Mouse (Mus musculus) stomach, embryonic 16.5 days (tissue): ENCODE measurements around the gene Syap1. TPM values are rescaled to one million over a fixed set of nuclear protein-coding genes. Genes with fewer than 3 reads are reported as not detected.
"Not testable (repeated sequence)": the region's sequence is repeated elsewhere in the genome, so short reads cannot be mapped to it uniquely, and the experiment has no call there.

Experiments
- ATAC-seq: fragments of 200-750 bp; cut with Nextera tagmentation; 2 replicates; pipeline ENCODE4 v1.8.0; 2017; ENCODE audit warnings: moderate number of reproducible peaks, moderate TSS enrichment; ENCODE audit not compliant: insufficient read depth, low FRiP score
- H3K27ac ChIP-seq: fragments of 300-500 bp; sonication (generic); 2 replicates; pipeline ENCODE4 v1.5.1; 2014; ENCODE audit warnings: low read length
- H3K27me3 ChIP-seq: fragments of 300-500 bp; sonication (generic); 2 replicates; pipeline ENCODE4 v1.6.1; 2014; ENCODE audit warnings: low read length, control low read depth, mixed read lengths; ENCODE audit not compliant: control insufficient read depth, insufficient read depth
- H3K36me3 ChIP-seq: fragments of 300-500 bp; sonication (generic); 2 replicates; pipeline ENCODE4 v1.6.1; 2014; ENCODE audit warnings: low read length; ENCODE audit not compliant: control insufficient read depth, insufficient read depth
- H3K4me1 ChIP-seq: fragments of 300-500 bp; sonication (generic); 2 replicates; pipeline ENCODE4 v1.6.1; 2014; ENCODE audit warnings: low read length, control low read depth, mixed read lengths; ENCODE audit not compliant: control insufficient read depth, insufficient read depth
- H3K4me2 ChIP-seq: fragments of 300-500 bp; sonication (generic); 2 replicates; pipeline ENCODE4 v1.6.1; 2014; ENCODE audit warnings: low read depth, low read length, mixed read lengths
- H3K4me3 ChIP-seq: fragments of 300-500 bp; sonication (generic); replicated peaks from 2 replicates; pipeline ENCODE4 v1.5.1; 2014; ENCODE audit warnings: mild to moderate bottlenecking, low read length
- H3K9ac ChIP-seq: fragments of 300-500 bp; sonication (generic); 2 replicates; pipeline ENCODE4 v1.6.1; 2014; ENCODE audit warnings: low read length
- H3K9me3 ChIP-seq: fragments of 300-500 bp; sonication (generic); replicated peaks from 2 replicates; pipeline ENCODE4 v1.6.1; 2016; ENCODE audit warnings: low read length, control low read depth; ENCODE audit not compliant: control insufficient read depth
- WGBS: fragments of 180-500 bp; shearing (Covaris S2); extraction: QIAGEN DNeasy Blood & Tissue Kit; methylation state at CpG from one replicate; pipeline ENCODE4 v1.1.7; 2014; 5-methylcytosine and 5-hydroxymethylcytosine counted together
- polyA plus RNA-seq: library from polyadenylated mRNA; unstranded; fragments of >200 nt; fragmentation: Nextera tagmentation; extraction: Ambion mirVana; gene quantifications from 2 replicates; pipeline ENCODE4 v1.2.1, GENCODE M21; 2015

The Syap1 gene
- polyA plus RNA-seq, 1 experiment from 2014 or later, result 39.4 TPM

DNA sequence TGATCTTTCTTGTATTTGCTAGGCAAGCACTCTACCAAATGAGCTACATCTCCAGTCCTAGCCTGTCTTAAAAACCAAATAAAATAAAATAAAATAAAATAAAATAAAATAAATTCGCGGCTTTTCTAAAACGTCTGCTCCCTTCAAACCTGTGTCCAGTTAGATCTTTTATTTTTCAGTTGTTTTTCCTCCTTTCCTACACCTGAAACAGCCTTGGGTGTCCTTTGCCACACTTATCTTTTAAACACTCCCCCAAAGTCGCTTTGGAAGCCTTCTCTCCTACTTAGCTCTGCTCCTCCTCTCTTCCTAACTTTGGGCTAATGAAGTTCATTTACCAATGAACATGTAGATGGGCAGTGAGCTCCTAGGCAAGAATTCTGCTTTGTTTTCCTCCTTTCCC lies 12.7 kb upstream of the Syap1 start, which contains the start of gene Ctps2:
Gene Ctps2 (plus strand): TSS at position 301 of the 400 bp plus-strand sequence.
- 29% methylated on average over 4 of the region's 4 CpGs for WGBS
- no peak for ATAC-seq
- no peaks in the 10 kb centered on the region for H3K9me3 ChIP-seq

DNA sequence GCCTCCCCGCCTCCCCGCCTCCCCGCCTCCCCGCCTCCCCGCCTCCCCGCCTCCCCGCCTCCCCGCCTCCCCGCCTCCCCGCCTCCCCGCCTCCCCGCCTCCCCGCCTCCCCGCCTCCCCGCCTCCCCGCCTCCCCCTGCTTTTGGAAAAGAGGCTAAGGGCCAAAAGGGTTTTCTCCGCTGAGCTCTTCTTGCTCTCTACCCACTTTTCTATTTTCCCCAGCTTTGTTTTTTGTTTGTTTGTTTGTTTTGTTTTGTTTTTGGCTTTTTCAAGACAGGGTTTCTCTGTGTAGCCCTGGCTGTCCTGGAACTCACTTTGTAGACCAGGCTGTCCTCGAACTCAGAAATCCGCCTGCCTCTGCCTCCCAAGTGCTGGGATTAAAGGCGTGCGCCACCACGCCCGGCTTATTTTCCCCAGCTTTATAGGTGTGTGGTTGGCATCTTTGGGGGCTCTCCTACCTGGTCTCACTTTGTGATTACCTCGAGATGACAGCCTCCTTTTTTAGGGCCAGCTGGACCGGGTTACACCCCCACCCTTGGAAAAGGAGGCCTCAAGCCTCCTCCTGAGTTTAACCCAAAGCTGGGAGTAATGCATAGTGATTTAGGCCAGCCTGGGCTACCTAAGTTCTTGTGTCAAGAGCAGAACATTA lies 452 bp upstream of the Syap1 start:
- H3K36me3 ChIP-seq, H3K4me3 ChIP-seq, H3K27ac ChIP-seq, H3K4me1 ChIP-seq, H3K9me3 ChIP-seq, H3K4me2 ChIP-seq, H3K27me3 ChIP-seq, ATAC-seq, H3K9ac ChIP-seq: not testable (repeated sequence)
- 72% methylated on average over 10 of the region's 25 CpGs for WGBS

More for the DNA sequence above, 12.7 kb upstream of the Syap1 start, which contains the start of gene Ctps2:
- peak within 1 kb of the TSS; percentile 64 for H3K4me3 ChIP-seq
- H3K27ac ChIP-seq, result peak within 1 kb of the TSS; percentile 88
- no peaks in the 10 kb centered on the region; the same call in 1 of the 2 replicates for H3K27me3 ChIP-seq
- H3K4me1 ChIP-seq, result no peaks in the 10 kb centered on the region
- H3K9ac ChIP-seq, result peak within 1 kb of the TSS; percentile 78
- H3K36me3 ChIP-seq, result no peaks in the 10 kb centered on the region
- peak within 1 kb of the TSS; percentile 52 for H3K4me2 ChIP-seq

DNA sequence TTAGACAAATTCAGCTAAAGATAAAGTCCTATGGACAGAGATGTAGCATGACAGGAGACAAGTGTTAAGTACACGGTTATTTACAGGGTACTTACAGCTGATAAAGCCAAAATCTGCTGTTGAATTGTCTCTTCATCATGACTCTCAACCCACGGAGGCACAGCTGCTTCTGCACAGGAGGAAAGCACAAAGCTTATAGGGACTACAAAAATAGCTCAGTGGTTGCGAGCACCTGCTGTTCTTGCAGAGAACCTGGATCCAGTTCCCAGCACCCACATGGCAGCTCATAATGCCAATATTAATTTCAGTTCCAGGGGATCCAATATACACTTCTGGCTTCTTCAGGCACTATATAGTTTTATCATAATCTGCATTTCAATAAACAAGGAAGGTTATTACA lies 10.0 kb downstream of the Syap1 start:
- Histone ChIP-seq H3K4me3 (no peak overlapping the region), H3K4me2 (no peak overlapping the region), H3K36me3 (no peaks in the 10 kb centered on the region), H3K9ac (no peak overlapping the region), H3K27ac (no peak overlapping the region), H3K9me3 (no peaks in the 10 kb centered on the region), H3K4me1 (no peaks in the 10 kb centered on the region), H3K27me3 (no peaks in the 10 kb centered on the region)
- WGBS, result 86% methylated on average over 3 of the region's 3 CpGs
- ATAC-seq, result no peak

DNA sequence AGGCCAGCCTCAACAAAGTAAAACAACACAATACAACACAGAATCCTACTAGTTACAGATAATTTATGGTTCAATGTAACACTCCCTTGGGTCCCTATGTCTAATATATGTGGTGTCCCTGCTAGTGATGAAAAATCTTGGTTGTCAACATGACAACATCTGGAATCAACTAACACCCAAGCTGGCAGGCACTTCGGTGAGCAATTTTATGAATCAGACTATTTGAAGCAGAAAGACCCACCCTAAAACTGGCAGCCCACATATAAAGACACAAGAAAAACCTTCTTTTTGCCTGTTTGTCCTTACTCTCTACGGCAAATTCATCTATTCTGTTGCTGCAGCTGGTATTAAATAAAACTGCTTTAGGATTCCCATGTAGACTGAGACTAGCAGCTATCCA lies 14.5 kb downstream of the Syap1 start:
- H3K36me3 ChIP-seq, result no peaks in the 10 kb centered on the region
- H3K4me3 ChIP-seq, result no peak overlapping the region
- H3K4me2 ChIP-seq, result no peak overlapping the region
- H3K27me3 ChIP-seq, result no peaks in the 10 kb centered on the region
- no peaks in the 10 kb centered on the region for H3K4me1 ChIP-seq
- H3K9me3 ChIP-seq, result no peaks in the 10 kb centered on the region
- H3K27ac ChIP-seq, result no peak overlapping the region
- 100% methylated on average over 2 of the region's 2 CpGs for WGBS
- ATAC-seq, result no peak
- H3K9ac ChIP-seq, result no peak overlapping the region

DNA sequence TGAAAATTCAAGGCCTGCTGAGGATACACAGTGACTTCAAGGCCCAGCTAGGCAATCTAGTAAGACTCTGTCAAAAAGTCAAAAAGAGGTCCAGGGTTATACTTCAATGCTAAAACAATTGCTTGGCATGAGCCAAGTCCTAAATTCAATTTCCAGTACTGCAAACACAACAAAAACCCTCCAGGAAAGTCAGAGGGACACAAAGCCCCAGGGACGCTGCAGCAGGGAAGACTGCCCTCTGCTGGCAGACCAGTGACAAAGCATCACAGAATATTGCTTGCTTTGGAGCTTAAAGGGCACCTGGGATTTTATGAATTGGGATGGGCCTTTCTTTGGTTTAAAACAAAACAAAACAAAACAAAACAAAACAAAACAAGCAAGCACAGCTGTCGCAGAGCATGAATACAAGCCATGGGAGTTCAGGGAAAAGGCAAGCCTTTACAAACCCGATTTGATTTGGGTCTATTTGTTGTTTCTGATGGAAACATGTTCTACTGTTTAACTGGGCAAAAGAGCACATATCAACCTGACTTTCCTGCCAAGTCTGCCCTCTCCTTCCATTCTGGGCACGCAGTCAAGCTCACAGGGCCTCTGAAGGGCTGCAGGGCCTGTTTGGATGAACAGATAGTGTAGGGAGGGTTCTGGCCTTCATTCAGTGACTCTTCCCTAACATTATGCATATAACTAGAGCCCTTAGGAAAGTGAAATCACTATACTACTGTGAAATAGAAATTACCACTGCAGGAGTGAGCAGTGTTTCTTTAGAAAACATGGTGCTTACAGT lies 16.3 kb downstream of the Syap1 start:
- Histone ChIP-seq H3K9ac (no peak overlapping the region), H3K9me3 (no peaks in the 10 kb centered on the region), H3K27ac (no peak overlapping the region), H3K36me3 (no peaks in the 10 kb centered on the region), H3K4me3 (no peak overlapping the region), H3K27me3 (no peaks in the 10 kb centered on the region), H3K4me2 (no peak overlapping the region), H3K4me1 (no peaks in the 10 kb centered on the region)
- WGBS, result 40% methylated on average over 4 of the region's 4 CpGs
- no peak for ATAC-seq

DNA sequence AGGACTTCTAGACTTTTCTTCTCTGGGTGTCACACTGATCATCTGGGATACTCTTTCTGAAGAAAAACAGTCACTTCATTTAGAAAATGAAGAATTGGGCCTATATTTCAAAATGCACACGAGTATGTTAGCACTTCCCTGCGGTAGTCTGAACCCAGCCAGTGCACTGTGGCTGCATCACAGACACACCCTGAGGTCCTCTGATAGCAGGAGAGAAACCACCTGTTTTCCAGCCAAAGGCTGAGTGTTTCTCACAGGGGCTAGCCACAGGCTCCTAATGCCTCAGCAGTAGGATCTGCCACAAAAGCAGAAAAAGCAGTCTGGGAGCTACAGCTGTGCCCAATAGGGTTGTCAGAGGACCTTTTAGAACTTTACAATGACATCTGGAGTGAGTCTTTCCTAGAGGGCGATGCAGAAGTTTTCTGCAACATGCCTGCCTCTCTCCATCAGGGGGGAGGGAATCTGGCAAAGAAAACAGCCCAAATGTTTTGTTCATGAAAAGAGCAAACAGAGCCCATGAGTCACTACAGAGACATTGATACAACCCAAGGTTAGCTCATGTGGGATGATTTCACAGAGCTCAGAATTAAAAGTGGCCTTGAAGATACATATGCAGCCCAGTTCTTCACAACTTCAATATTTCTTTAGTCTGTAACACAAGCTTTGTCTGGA lies 19.8 kb downstream of the Syap1 start:
- H3K9ac ChIP-seq, result no peak overlapping the region
- no peaks in the 10 kb centered on the region for H3K27me3 ChIP-seq
- 71% methylated on average over 3 of the region's 3 CpGs for WGBS
- no peak overlapping the region for H3K4me2 ChIP-seq
- H3K9me3 ChIP-seq, result no peaks in the 10 kb centered on the region
- no peak overlapping the region for H3K4me3 ChIP-seq
- no peak for ATAC-seq
- H3K27ac ChIP-seq, result no peak overlapping the region
- no peaks in the 10 kb centered on the region for H3K4me1 ChIP-seq
- H3K36me3 ChIP-seq, result no peaks in the 10 kb centered on the region

GRCm38 (mm10) chrX:162848682-162849081 lies 39.6 kb downstream of the Syap1 start:
- no peaks in the 10 kb centered on the region for H3K27me3 ChIP-seq

GRCm38 (mm10) chrX:162845531-162845930 lies 42.7 kb downstream of the Syap1 start:
- H3K9me3 ChIP-seq, result no peaks in the 10 kb centered on the region
- WGBS, result 87% methylated on average over 3 of the region's 3 CpGs
- no peak overlapping the region for H3K4me2 ChIP-seq
- no peak overlapping the region for H3K4me3 ChIP-seq
- H3K4me1 ChIP-seq, result no peaks in the 10 kb centered on the region
- H3K9ac ChIP-seq, result no peak overlapping the region
- ATAC-seq, result no peak
- no peaks in the 10 kb centered on the region for H3K27me3 ChIP-seq
- H3K27ac ChIP-seq, result no peak overlapping the region
- H3K36me3 ChIP-seq, result no peaks in the 10 kb centered on the region

More at GRCm38 (mm10) chrX:162848682-162849081, 39.6 kb downstream of the Syap1 start:
- no peak for ATAC-seq
- H3K27ac ChIP-seq, result no peak overlapping the region
- no peak overlapping the region for H3K4me3 ChIP-seq
- no peaks in the 10 kb centered on the region for H3K9me3 ChIP-seq
- H3K4me2 ChIP-seq, result no peak overlapping the region
- H3K9ac ChIP-seq, result no peak overlapping the region
- WGBS, result 88% methylated on average over 1 of the region's 1 CpGs
- no peaks in the 10 kb centered on the region for H3K4me1 ChIP-seq
- H3K36me3 ChIP-seq, result no peaks in the 10 kb centered on the region
